Mouse (Mus musculus): Measurements from ENCODE around the gene Jade2.

- TF ChIP-seq CTCF (conservative IDR thresholded peaks at IDR 0.05 in 1 of 2, IDR thresholded peaks at IDR 0.05 in 1 of 2; ENCODE audit: low read depth in 2 of 2, low read length in 2 of 2) (no peak), NELFE (IDR thresholded peaks at IDR 0.05; ENCODE audit: low read depth, low read length) (0 out of 2 replicates have a peak, but pooled peaks have one; percentile 21), RCOR1 (conservative IDR thresholded peaks at IDR 0.05; ENCODE audit: low read depth, low read length) (no peak), MAFK (IDR thresholded peaks at IDR 0.05; ENCODE audit: insufficient replicate concordance, low read length) (no peak), TCF12 (IDR thresholded peaks at IDR 0.05; ENCODE audit: low read depth, low read length) (peak; percentile 25; the same call in 1 of the 2 replicates), SIN3A (IDR thresholded peaks at IDR 0.05; ENCODE audit: low read length) (no peak), UBTF (IDR thresholded peaks at IDR 0.05; ENCODE audit: low read depth, low read length) (no peak), BHLHE40 (IDR thresholded peaks at IDR 0.05; ENCODE audit: low read depth, low read length) (no peak), USF1 (IDR thresholded peaks at IDR 0.05; ENCODE audit: low read depth, low read length) (no peak)
These were observed 18.3 kb upstream of the Jade2 start for GRCm38 (mm10) chr11:51875792-51876195.
